Mouse (Mus musculus) MEL (cell line): ENCODE measurements around the gene Lamp1. TPM values are rescaled to one million over a fixed set of nuclear protein-coding genes. Genes with fewer than 3 reads are reported as not detected.

Source experiments
- DNase-seq: peaks from one replicate; pipeline ENCODE4 v3.0.0; 2011; ENCODE audit warnings: low read depth, low spot score
- H3K27ac ChIP-seq: 2 replicates; pipeline ENCODE4 v1.5.1; 2012; ENCODE audit warnings: low read depth, mild to moderate bottlenecking, control low read depth, low read length, moderate library complexity; ENCODE audit not compliant: control insufficient read depth
- H3K27me3 ChIP-seq, 2 experiments: fragments of 150-350 bp in 1 of 2; sonication (generic) in 1 of 2; 2 replicates each; pipeline ENCODE4 v1.6.1; 2012; ENCODE audit warnings: low read length in 2 of 2, mild to moderate bottlenecking in 2 of 2, improper control_type of control experiment in 1 of 2, moderate library complexity in 1 of 2; ENCODE audit not compliant: insufficient read depth in 2 of 2, control insufficient read depth in 1 of 2
- H3K36me3 ChIP-seq, 2 experiments: 2 replicates each; pipeline ENCODE4 v1.6.1; 2012 to 2014; ENCODE audit warnings: low read length in 2 of 2, improper control_type of control experiment in 1 of 2, inconsistent platforms in 1 of 2, mild to moderate bottlenecking in 1 of 2; ENCODE audit not compliant: insufficient read depth in 2 of 2, control insufficient read depth in 1 of 2
- H3K4me1 ChIP-seq, 2 experiments: fragments of 150-350 bp in 1 of 2; sonication (generic) in 1 of 2; 2 replicates each; pipeline ENCODE4 v1.6.1; 2012; ENCODE audit warnings: low read length in 2 of 2, improper control_type of control experiment in 1 of 2, mild to moderate bottlenecking in 1 of 2; ENCODE audit not compliant: insufficient read depth in 2 of 2, control insufficient read depth in 1 of 2
- H3K4me3 ChIP-seq, 2 experiments: fragments of 150-350 bp in 1 of 2; sonication (generic) in 1 of 2; 2 replicates each; pipeline ENCODE4 v1.5.1; 2012; ENCODE audit warnings: low read depth in 2 of 2, low read length in 2 of 2, mild to moderate bottlenecking in 2 of 2, moderate library complexity in 2 of 2, control low read depth in 1 of 2, improper control_type of control experiment in 1 of 2; ENCODE audit not compliant: control insufficient read depth in 1 of 2, insufficient read depth in 1 of 2
- H3K79me2 ChIP-seq: 2 replicates; pipeline ENCODE4 v1.6.1; 2012; ENCODE audit warnings: mild to moderate bottlenecking, low read length, moderate library complexity; ENCODE audit not compliant: control insufficient read depth, poor library complexity, insufficient read depth
- H3K9ac ChIP-seq: 2 replicates; pipeline ENCODE4 v1.6.1; 2012; ENCODE audit warnings: low read depth, mild to moderate bottlenecking, control low read depth, low read length, moderate library complexity; ENCODE audit not compliant: control insufficient read depth, poor library complexity, severe bottlenecking
- H3K9me3 ChIP-seq: fragments of 150-350 bp; sonication (generic); replicated peaks from 2 replicates; pipeline ENCODE4 v1.6.1; 2012; ENCODE audit warnings: mild to moderate bottlenecking, low read length, improper control_type of control experiment, moderate library complexity; ENCODE audit not compliant: insufficient read depth
- CHD2 ChIP-seq: IDR thresholded peaks from 2 replicates; pipeline ENCODE4 v1.6.1; 2011; ENCODE audit warnings: low read length, improper control_type of control experiment
- E2F4 ChIP-seq: IDR thresholded peaks from 2 replicates; pipeline ENCODE4 v1.6.1; 2011; ENCODE audit warnings: low read depth, low read length, improper control_type of control experiment, borderline replicate concordance
- ELF1 ChIP-seq: IDR thresholded peaks from 2 replicates; pipeline ENCODE4 v1.6.1; 2014; ENCODE audit warnings: low read depth, mild to moderate bottlenecking, inconsistent platforms, low read length, improper control_type of control experiment, moderate library complexity
- ETS1 ChIP-seq: IDR thresholded peaks from 2 replicates; pipeline ENCODE4 v1.6.1; 2012; ENCODE audit warnings: low read depth, mild to moderate bottlenecking, inconsistent platforms, low read length, improper control_type of control experiment, moderate library complexity
- GABPA ChIP-seq: IDR thresholded peaks from 2 replicates; pipeline ENCODE4 v1.6.1; 2012; ENCODE audit warnings: low read depth, mild to moderate bottlenecking, inconsistent platforms, low read length, improper control_type of control experiment, moderate library complexity
- HCFC1 ChIP-seq: IDR thresholded peaks from 2 replicates; pipeline ENCODE4 v1.6.1; 2012; ENCODE audit warnings: low read depth, mild to moderate bottlenecking, inconsistent platforms, low read length, improper control_type of control experiment, moderate library complexity
- MAFK ChIP-seq: IDR thresholded peaks from 2 replicates; pipeline ENCODE4 v1.6.1; 2011; ENCODE audit warnings: low read depth, mild to moderate bottlenecking, low read length, improper control_type of control experiment, borderline replicate concordance
- MEF2A ChIP-seq: IDR thresholded peaks from 2 replicates; pipeline ENCODE4 v1.6.1; 2014; ENCODE audit warnings: low read depth, mild to moderate bottlenecking, inconsistent platforms, low read length, improper control_type of control experiment; ENCODE audit not compliant: poor library complexity, insufficient replicate concordance, severe bottlenecking; ENCODE audit errors: extremely low read depth
- MYB ChIP-seq: IDR thresholded peaks from 2 replicates; pipeline ENCODE4 v1.6.1; 2011; ENCODE audit warnings: mild to moderate bottlenecking, low read depth, low read length, improper control_type of control experiment
- POLR2A ChIP-seq, 2 experiments: IDR thresholded peaks; 2 replicates each; pipeline ENCODE4 v1.6.1; 2011 to 2012; ENCODE audit warnings: low read length in 2 of 2, mild to moderate bottlenecking in 2 of 2, control low read depth in 1 of 2, improper control_type of control experiment in 1 of 2, low read depth in 1 of 2, moderate library complexity in 1 of 2; ENCODE audit not compliant: control insufficient read depth in 1 of 2, insufficient read depth in 1 of 2, poor library complexity in 1 of 2
- POLR2AphosphoS5 ChIP-seq: IDR thresholded peaks from 2 replicates; pipeline ENCODE4 v1.6.1; 2012; ENCODE audit warnings: low read depth, borderline replicate concordance, mild to moderate bottlenecking, inconsistent platforms, low read length, moderate library complexity, mixed read lengths
- TBP ChIP-seq: IDR thresholded peaks from 2 replicates; pipeline ENCODE4 v1.8.0; 2011; ENCODE audit warnings: low read depth, low read length, improper control_type of control experiment
- TCF12 ChIP-seq: IDR thresholded peaks from 2 replicates; pipeline ENCODE4 v1.6.1; 2014; ENCODE audit warnings: low read depth, mild to moderate bottlenecking, inconsistent platforms, low read length, improper control_type of control experiment, moderate library complexity
- ZC3H11A ChIP-seq: IDR thresholded peaks from 2 replicates; pipeline ENCODE4 v1.6.1; 2012; ENCODE audit warnings: low read depth, mild to moderate bottlenecking, inconsistent platforms, low read length, improper control_type of control experiment
- ZKSCAN1 ChIP-seq: IDR thresholded peaks from 2 replicates; pipeline ENCODE4 v1.6.1; 2012; ENCODE audit warnings: low read depth, mild to moderate bottlenecking, inconsistent platforms, low read length, improper control_type of control experiment, moderate library complexity
- ZMIZ1 ChIP-seq: IDR thresholded peaks from 2 replicates; pipeline ENCODE4 v1.6.1; 2012; ENCODE audit warnings: low read depth, mild to moderate bottlenecking, inconsistent platforms, low read length, improper control_type of control experiment, moderate library complexity
- polyA plus RNA-seq, 2 experiments: library from polyadenylated mRNA; stranded (reverse) in 1 of 2; unstranded in 1 of 2; fragments of >175 nt in 1 of 2; fragments of >200 nt in 1 of 2; gene quantifications; 2 replicates each; pipeline versions ENCODE4 v1.2.1 to v1.2.4; 2012; ENCODE audit warnings: low replicate concordance in 2 of 2, low read depth in 1 of 2; ENCODE audit not compliant: insufficient read length in 2 of 2, insufficient read depth in 1 of 2, missing spikeins in 1 of 2
- total RNA-seq: library from RNA; depleted of rRNA; stranded (reverse); fragments of 300-350 nt; gene quantifications from 2 replicates; pipeline ENCODE4 v1.2.3, GENCODE M21; 2012

Lamp1 gene
- total and polyA plus RNA-seq, 3 experiments: 109 to 233 (median 191) TPM

GRCm38 (mm10) chr8:13187229-13187628, 28.3 kb downstream of the Lamp1 start:
- Histone ChIP-seq H3K4me3 (no peak overlapping the region), H3K9ac (no peak overlapping the region), H3K4me1 (no peaks in the 10 kb centered on the region), H3K27ac (no peak overlapping the region), H3K36me3 (no peaks in the 10 kb centered on the region), H3K27me3 (no peaks in the 10 kb centered on the region), H3K9me3 (no peaks in the 10 kb centered on the region), H3K79me2 (no peaks in the 10 kb centered on the region)
- TF ChIP-seq POLR2A (IDR thresholded peaks at IDR 0.05; ENCODE audit: control insufficient read depth in 1 of 2, insufficient read depth in 1 of 2, low read depth in 1 of 2, low read length in 2 of 2, poor library complexity in 1 of 2): no peak
- no peak for DNase-seq

DNA sequence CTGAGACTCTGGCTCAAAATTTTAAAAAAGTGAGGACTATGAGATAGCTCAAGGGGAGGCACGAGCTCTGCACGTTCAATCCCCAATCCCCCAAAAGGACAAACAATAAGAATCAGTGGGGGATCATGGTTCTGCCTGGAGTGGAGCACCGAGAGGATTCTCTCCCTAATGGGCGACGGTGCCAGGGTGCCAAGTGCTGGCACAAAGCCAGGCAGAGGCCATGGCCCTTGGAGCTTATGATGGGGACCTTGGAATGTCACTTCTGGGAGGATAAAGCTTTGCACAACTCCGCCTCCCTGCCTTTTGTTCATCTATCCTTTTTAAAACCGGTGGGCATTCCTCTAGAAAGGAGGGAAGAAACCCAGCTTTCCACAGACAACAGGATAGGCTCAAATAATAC, 28.7 kb downstream of the Lamp1 start:
- Histone ChIP-seq H3K27ac (no peak overlapping the region), H3K79me2 (no peaks in the 10 kb centered on the region), H3K9ac (no peak overlapping the region), H3K9me3 (no peaks in the 10 kb centered on the region), H3K4me3 (no peak overlapping the region), H3K27me3 (no peaks in the 10 kb centered on the region), H3K36me3 (no peaks in the 10 kb centered on the region), H3K4me1 (no peaks in the 10 kb centered on the region)
- TF ChIP-seq POLR2A (IDR thresholded peaks at IDR 0.05; ENCODE audit: control insufficient read depth in 1 of 2, insufficient read depth in 1 of 2, low read depth in 1 of 2, low read length in 2 of 2, poor library complexity in 1 of 2): no peak
- no peak for TF ChIP-seq ZKSCAN1
- TF ChIP-seq ELF1: no peak
- no peak for DNase-seq

DNA sequence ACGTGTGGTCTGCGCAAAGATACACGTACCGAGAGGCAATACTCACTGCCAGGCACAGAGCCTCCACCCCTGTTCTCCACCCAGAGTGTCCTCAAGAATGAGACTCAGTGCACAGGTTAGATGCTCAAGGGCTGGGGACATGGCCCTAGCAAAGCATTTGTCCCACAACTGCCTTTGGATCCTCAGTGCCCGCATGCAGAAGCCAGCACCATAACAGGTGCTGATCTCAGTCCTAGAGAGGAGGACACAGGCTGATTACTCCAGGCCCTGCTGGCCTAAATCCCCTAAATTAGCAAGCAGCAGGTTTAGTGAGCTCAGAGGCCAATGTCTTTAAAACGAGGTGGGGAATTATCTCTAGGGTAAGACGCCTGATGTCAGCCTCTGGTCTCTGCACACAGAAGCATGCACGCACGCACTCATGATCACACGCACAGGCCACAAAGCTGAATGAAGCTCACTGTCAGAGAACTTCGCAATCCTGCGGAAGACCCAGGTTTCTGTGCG, 29.1 kb downstream of the Lamp1 start:
- no peak overlapping the region for H3K9ac ChIP-seq
- H3K4me1 ChIP-seq: no peaks in the 10 kb centered on the region
- no peak for DNase-seq
- no peaks in the 10 kb centered on the region for H3K9me3 ChIP-seq
- no peaks in the 10 kb centered on the region for H3K36me3 ChIP-seq
- TF ChIP-seq MYB: no peak
- no peak for TF ChIP-seq ELF1
- TF ChIP-seq ZC3H11A: no peak
- TF ChIP-seq GABPA: no peak
- TF ChIP-seq E2F4: no peak
- TF ChIP-seq MAFK: no peak
- TF ChIP-seq ZMIZ1: no peak
- TF ChIP-seq HCFC1: no peak
- no peak for TF ChIP-seq ETS1
- TF ChIP-seq CHD2: no peak
- no peak for TF ChIP-seq TBP
- no peak for TF ChIP-seq TCF12
- TF ChIP-seq MEF2A: no peak
- no peak for TF ChIP-seq POLR2AphosphoS5
- TF ChIP-seq, all 39 proteins: peak for 0
- Histone ChIP-seq H3K27ac (no peak overlapping the region), H3K4me3 (no peak overlapping the region), H3K79me2 (no peaks in the 10 kb centered on the region), H3K27me3 (no peaks in the 10 kb centered on the region)
